Mouse (Mus musculus) stomach, embryonic 16.5 days (tissue): Measurements from ENCODE around the gene Ptpra. TPM values are rescaled to one million over a fixed set of nuclear protein-coding genes. Genes with fewer than 3 reads are reported as not detected.
"Not testable (repeated sequence)": the region's sequence is repeated elsewhere in the genome, so short reads cannot be mapped to it uniquely, and the experiment has no call there.

ENCODE experiments used
- ATAC-seq: fragments of 200-750 bp; cut with Nextera tagmentation; 2 replicates; pipeline ENCODE4 v1.8.0; 2017; ENCODE audit warnings: moderate number of reproducible peaks, moderate TSS enrichment; ENCODE audit not compliant: insufficient read depth, low FRiP score
- H3K27ac ChIP-seq: fragments of 300-500 bp; sonication (generic); 2 replicates; pipeline ENCODE4 v1.5.1; 2014; ENCODE audit warnings: low read length
- H3K27me3 ChIP-seq: fragments of 300-500 bp; sonication (generic); 2 replicates; pipeline ENCODE4 v1.6.1; 2014; ENCODE audit warnings: low read length, control low read depth, mixed read lengths; ENCODE audit not compliant: control insufficient read depth, insufficient read depth
- H3K36me3 ChIP-seq: fragments of 300-500 bp; sonication (generic); 2 replicates; pipeline ENCODE4 v1.6.1; 2014; ENCODE audit warnings: low read length; ENCODE audit not compliant: control insufficient read depth, insufficient read depth
- H3K4me1 ChIP-seq: fragments of 300-500 bp; sonication (generic); 2 replicates; pipeline ENCODE4 v1.6.1; 2014; ENCODE audit warnings: low read length, control low read depth, mixed read lengths; ENCODE audit not compliant: control insufficient read depth, insufficient read depth
- H3K4me2 ChIP-seq: fragments of 300-500 bp; sonication (generic); 2 replicates; pipeline ENCODE4 v1.6.1; 2014; ENCODE audit warnings: low read depth, low read length, mixed read lengths
- H3K4me3 ChIP-seq: fragments of 300-500 bp; sonication (generic); replicated peaks from 2 replicates; pipeline ENCODE4 v1.5.1; 2014; ENCODE audit warnings: mild to moderate bottlenecking, low read length
- H3K9ac ChIP-seq: fragments of 300-500 bp; sonication (generic); 2 replicates; pipeline ENCODE4 v1.6.1; 2014; ENCODE audit warnings: low read length
- H3K9me3 ChIP-seq: fragments of 300-500 bp; sonication (generic); replicated peaks from 2 replicates; pipeline ENCODE4 v1.6.1; 2016; ENCODE audit warnings: low read length, control low read depth; ENCODE audit not compliant: control insufficient read depth
- WGBS: fragments of 180-500 bp; shearing (Covaris S2); extraction: QIAGEN DNeasy Blood & Tissue Kit; methylation state at CpG from one replicate; pipeline ENCODE4 v1.1.7; 2014; 5-methylcytosine and 5-hydroxymethylcytosine counted together
- polyA plus RNA-seq: library from polyadenylated mRNA; unstranded; fragments of >200 nt; fragmentation: Nextera tagmentation; extraction: Ambion mirVana; gene quantifications from 2 replicates; pipeline ENCODE4 v1.2.1, GENCODE M21; 2015

The Ptpra gene
- polyA plus RNA-seq, 1 experiment from 2014 or later, result 70.8 TPM

DNA sequence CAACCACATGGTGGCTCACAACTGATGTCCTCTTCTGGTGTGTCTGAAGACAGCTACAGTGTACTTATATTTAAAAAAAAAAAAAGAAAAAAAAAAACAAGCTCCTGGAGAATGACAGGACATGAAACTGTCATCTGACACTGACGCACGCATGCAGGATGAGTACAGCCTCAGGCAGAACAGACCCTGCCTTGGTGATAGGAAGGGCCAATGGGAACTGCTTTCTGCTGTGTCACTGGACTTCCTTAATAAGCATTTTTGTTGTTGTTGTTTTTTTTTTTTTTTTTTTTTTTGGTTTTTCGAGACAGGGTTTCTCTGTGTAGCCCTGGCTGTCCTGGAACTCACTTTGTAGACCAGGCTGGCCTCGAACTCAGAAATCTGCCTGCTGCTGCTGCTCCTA is 75.4 kb downstream of the Ptpra start:
- not testable (repeated sequence) for H3K4me2 ChIP-seq, H3K9me3 ChIP-seq, H3K9ac ChIP-seq, H3K4me1 ChIP-seq, ATAC-seq, H3K36me3 ChIP-seq, H3K4me3 ChIP-seq, H3K27ac ChIP-seq, H3K27me3 ChIP-seq
- 98% methylated on average over 3 of the region's 4 CpGs for WGBS

DNA sequence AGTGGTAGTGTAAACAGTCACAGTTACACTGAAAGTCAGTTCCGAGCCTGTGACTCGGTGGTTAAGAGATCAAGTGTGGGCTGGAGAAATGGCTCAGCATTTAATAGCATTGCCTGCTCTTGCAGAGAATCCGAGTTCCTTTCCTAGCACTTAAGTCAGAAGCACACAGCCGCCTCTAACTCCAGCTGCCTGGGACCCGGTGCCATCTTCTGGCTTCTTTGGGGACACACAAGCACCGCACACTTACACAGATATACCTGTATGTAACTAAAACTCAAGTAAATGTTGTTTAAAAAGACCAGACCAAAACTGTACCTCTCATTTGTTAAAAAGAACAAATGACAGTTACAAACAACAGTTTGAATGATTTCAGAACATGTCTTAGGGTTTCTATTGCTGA is 78.4 kb downstream of the Ptpra start:
- Histone ChIP-seq H3K4me3 (no peak overlapping the region), H3K36me3 (0 out of 2 replicates have a peak, but pooled peaks cover 4% of the 10 kb centered on the region), H3K27me3 (no peaks in the 10 kb centered on the region), H3K4me1 (no peaks in the 10 kb centered on the region), H3K9me3 (no peaks in the 10 kb centered on the region), H3K27ac (no peak overlapping the region), H3K4me2 (no peak overlapping the region), H3K9ac (no peak overlapping the region)
- ATAC-seq, result no peak
- WGBS, result 85% methylated on average over 6 of the region's 6 CpGs

DNA sequence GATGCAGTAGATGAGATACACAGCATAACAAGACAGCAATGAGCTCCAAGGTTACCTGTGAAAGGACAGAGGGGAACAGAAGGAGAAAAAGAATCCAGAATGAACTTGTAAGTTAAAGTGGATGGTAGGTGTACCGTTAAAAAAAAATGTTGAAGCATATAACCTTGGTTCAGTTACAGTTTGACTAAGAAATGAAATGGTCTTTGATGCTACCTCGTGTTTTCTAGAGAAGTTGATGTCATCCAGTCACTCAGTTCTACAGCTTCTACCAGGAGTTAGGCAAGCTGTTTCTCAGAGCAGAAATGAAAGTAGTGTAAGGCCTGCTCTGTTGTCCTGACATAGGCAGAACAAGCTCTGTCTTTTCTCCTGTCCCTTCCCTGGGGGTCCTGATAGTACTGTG is 79.2 kb downstream of the Ptpra start:
- peaks cover 7% of the 10 kb centered on the region; the same call in 1 of the 2 replicates for H3K36me3 ChIP-seq
- ATAC-seq, result no peak
- H3K4me3 ChIP-seq, result no peak overlapping the region
- H3K9ac ChIP-seq, result no peak overlapping the region
- WGBS, result 80% methylated on average over 2 of the region's 2 CpGs
- H3K4me1 ChIP-seq, result no peaks in the 10 kb centered on the region
- H3K27ac ChIP-seq, result no peak overlapping the region
- no peaks in the 10 kb centered on the region for H3K9me3 ChIP-seq
- H3K27me3 ChIP-seq, result no peaks in the 10 kb centered on the region
- H3K4me2 ChIP-seq, result no peak overlapping the region

DNA sequence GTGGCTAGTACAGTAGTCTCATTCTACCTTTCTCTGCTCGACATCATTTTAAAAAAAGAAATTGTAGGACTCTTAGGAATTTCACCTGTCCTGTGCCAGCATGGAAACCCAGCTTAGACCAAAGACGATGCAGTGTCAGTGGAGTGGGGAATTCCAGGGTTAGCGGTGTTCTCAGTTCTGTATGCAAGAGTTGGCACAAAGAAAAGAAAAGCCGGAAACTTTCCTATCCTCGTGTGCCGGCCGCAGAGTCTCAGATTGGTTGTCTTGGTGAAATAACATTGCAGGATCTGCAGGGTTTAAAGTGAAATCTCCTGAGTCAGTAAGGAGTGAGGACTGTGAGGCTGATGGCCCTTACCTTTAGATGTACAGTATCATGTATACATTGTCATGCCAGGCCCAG is 79.8 kb downstream of the Ptpra start:
- no peaks in the 10 kb centered on the region for H3K4me1 ChIP-seq
- H3K36me3 ChIP-seq, result peaks cover 7% of the 10 kb centered on the region; the same call in 1 of the 2 replicates
- no peak for ATAC-seq
- H3K4me2 ChIP-seq, result no peak overlapping the region
- H3K27me3 ChIP-seq, result no peaks in the 10 kb centered on the region
- H3K27ac ChIP-seq, result no peak overlapping the region
- no peaks in the 10 kb centered on the region for H3K9me3 ChIP-seq
- H3K4me3 ChIP-seq, result no peak overlapping the region
- no peak overlapping the region for H3K9ac ChIP-seq
- 94% methylated on average over 7 of the region's 7 CpGs for WGBS

DNA sequence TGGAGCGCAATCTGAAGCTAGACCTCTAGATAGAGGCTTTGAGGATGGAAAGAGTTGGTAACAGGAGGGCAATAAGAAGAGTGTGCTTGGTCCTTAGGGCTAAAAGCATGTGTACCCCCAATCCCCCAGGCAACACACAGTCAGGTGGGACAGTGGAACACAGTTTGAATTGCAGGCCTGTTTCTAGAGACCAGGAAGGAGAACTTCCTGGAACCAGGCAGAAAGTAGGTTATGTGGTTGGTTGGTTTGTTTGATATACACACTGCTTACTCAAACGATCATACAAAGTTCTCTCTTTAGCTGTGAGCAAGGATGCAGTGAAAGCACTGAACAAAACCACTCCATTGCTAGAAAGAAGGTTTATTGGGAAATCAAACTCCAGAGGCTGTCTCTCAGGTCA is 82.1 kb downstream of the Ptpra start:
- no peak for ATAC-seq
- no peaks in the 10 kb centered on the region for H3K9me3 ChIP-seq
- 60% methylated on average over 2 of the region's 2 CpGs for WGBS
- H3K36me3 ChIP-seq, result peaks cover 7% of the 10 kb centered on the region; the same call in 1 of the 2 replicates
- H3K27me3 ChIP-seq, result no peaks in the 10 kb centered on the region
- H3K27ac ChIP-seq, result no peak overlapping the region
- H3K4me1 ChIP-seq, result no peaks in the 10 kb centered on the region
- no peak overlapping the region for H3K4me2 ChIP-seq
- no peak overlapping the region for H3K4me3 ChIP-seq
- no peak overlapping the region for H3K9ac ChIP-seq

DNA sequence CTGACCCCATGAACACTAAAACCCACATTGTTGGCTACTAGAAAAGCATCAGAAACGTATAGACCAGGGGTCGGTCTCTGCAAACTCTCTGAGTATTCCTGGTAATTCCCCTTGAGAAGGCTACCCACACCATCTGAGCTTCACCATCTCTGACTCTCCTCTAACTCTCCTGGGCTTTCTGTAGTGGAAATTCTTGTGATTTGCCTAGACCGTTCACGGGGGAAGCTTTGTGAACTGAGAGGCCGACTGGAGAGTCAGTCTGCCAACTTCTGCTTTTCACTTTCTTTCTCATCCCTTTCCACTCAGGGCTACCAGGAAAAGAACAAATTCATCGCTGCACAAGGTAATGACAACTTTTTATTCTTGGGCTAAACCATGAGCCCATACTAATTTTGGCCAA is 84.9 kb downstream of the Ptpra start:
- ATAC-seq, result no peak
- 90% methylated on average over 6 of the region's 6 CpGs for WGBS
- no peak overlapping the region for H3K9ac ChIP-seq
- H3K27ac ChIP-seq, result no peak overlapping the region
- H3K4me3 ChIP-seq, result no peak overlapping the region
- H3K27me3 ChIP-seq, result no peaks in the 10 kb centered on the region
- H3K36me3 ChIP-seq, result peaks cover 3% of the 10 kb centered on the region; the same call in 1 of the 2 replicates
- H3K4me2 ChIP-seq, result no peak overlapping the region
- no peaks in the 10 kb centered on the region for H3K9me3 ChIP-seq
- H3K4me1 ChIP-seq, result no peaks in the 10 kb centered on the region

DNA sequence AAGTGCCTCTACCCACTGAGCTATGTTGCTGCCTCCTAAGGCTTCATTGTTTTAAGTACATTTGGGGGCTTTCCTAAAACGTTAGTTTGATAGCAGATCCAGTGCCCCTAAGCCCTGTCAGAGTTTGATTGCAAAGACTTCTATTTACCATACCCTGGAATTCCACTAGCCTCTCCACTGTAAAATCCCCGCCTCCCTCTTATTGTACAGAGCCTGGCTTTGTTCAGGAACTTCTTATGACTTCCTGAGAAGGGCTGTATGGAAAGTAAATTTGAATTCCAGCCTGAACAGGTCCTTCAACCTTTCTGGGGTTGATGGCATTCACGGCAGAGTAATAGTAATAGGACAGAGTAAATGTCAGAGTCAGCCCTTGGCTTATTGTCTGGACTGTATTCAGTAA is 86.8 kb downstream of the Ptpra start:
- 71% methylated on average over 3 of the region's 3 CpGs for WGBS
- no peak for ATAC-seq
- H3K9ac ChIP-seq, result no peak overlapping the region
- H3K36me3 ChIP-seq, result peaks cover 3% of the 10 kb centered on the region; the same call in 1 of the 2 replicates
- no peaks in the 10 kb centered on the region for H3K9me3 ChIP-seq
- H3K4me1 ChIP-seq, result no peaks in the 10 kb centered on the region
- no peak overlapping the region for H3K4me2 ChIP-seq
- H3K4me3 ChIP-seq, result no peak overlapping the region
- no peaks in the 10 kb centered on the region for H3K27me3 ChIP-seq
- H3K27ac ChIP-seq, result no peak overlapping the region

DNA sequence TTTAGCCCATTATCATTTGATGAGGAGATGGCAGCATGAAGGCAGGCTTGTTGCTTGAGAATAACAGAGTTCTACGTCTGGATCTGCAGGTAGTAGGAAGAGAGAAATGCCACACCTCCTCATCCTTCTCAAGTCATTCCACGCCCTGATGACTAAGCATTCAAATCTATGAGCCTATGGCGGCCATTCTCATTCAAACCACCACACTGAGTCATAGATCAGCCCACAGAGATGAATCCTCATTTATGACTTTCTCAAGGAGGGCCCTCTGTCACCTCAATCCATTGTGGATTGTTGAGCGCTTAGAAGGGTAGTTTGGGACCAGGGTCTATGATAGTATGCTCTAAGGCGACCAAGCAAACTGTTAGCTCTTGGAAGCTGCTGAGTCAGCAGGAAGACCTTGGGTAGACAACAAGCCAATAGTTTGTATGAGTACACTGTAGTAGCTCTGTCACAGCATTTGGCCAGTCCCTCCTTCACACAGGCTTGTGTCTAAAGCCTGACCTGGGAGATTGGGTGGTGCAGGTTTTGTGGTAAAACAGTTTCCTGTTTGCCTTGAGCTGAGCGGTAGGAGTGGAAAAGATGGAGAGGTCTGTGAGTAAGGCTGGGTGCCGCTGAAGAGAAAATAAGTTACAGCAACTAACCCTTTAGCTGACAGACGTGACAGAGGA is 88.9 kb downstream of the Ptpra start:
- Histone ChIP-seq H3K4me1 (no peaks in the 10 kb centered on the region), H3K9me3 (no peaks in the 10 kb centered on the region), H3K9ac (no peak overlapping the region), H3K27me3 (no peaks in the 10 kb centered on the region), H3K27ac (no peak overlapping the region), H3K36me3 (peaks cover 7% of the 10 kb centered on the region), H3K4me2 (no peak overlapping the region), H3K4me3 (no peak overlapping the region)
- WGBS, result 88% methylated on average over 8 of the region's 8 CpGs
- ATAC-seq, result no peak

DNA sequence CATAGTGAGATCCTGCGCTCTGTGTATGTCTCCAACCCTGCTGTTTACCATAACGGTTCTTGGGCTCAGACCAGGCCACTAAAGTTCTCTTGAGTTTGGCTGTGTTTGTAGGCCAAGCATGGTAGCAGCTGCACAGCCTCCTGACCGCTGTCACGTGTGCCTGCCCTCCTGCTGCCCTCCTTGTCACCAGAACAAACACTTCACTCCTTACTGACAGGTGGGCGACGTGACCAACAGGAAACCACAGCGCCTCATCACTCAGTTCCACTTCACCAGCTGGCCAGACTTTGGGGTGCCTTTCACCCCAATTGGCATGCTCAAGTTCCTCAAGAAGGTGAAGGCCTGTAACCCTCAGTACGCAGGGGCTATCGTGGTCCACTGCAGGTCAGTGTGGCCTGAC is 90.2 kb downstream of the Ptpra start:
- 83% methylated on average over 9 of the region's 9 CpGs for WGBS
- no peak overlapping the region for H3K9ac ChIP-seq
- no peak for ATAC-seq
- H3K36me3 ChIP-seq, result peaks cover 13% of the 10 kb centered on the region
- no peaks in the 10 kb centered on the region for H3K27me3 ChIP-seq
- H3K4me2 ChIP-seq, result no peak overlapping the region
- no peaks in the 10 kb centered on the region for H3K4me1 ChIP-seq
- no peaks in the 10 kb centered on the region for H3K9me3 ChIP-seq
- no peak overlapping the region for H3K4me3 ChIP-seq
- no peak overlapping the region for H3K27ac ChIP-seq
